In the genomic region with DNA sequence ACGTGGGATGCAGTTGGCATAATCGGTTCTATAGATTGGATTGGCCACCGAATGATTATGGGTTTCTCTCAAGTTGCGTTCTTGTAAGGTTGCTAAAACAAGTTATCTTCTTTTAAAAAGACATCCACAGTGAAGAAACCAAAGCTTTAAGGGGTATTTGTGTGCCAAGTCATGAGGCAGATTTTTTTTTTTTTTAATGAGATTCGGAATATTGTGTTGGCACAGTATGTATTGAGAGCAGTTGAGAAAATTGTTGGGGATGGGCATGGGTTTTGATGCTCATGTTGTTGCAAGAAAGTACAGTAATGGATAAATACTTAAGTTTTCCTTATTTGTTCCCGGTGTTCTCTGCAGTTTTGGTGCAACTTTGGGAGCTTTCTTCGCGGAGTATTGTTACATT, we compare ENCODE assay signal across 7 mouse cellular contexts. TPM values are rescaled to one million over a fixed set of nuclear protein-coding genes. Genes with fewer than 3 reads are reported as not detected.
DNase-seq lines count a peak whose midpoint lies in the region; ATAC-seq and TF ChIP-seq lines count a peak whose summit lies in the region.

No protein-coding gene starts in this region.

- no peak for ATAC-seq in lung, postnatal 0 days
- ATAC-seq in limb, embryonic 13.5 days (ENCODE audit: low FRiP score, low read depth) = no peak
- no peak for ATAC-seq in stomach, embryonic 15.5 days (ENCODE audit: insufficient read depth, low FRiP score, low read depth)

- DNase-seq in lung, postnatal 0 days (ENCODE audit: low spot score) = no peak
- no peak for DNase-seq in lung, postnatal 14 days
- no peak for DNase-seq in forebrain, embryonic 10.5 days (ENCODE audit: extremely low spot score, low spot score)
- DNase-seq in layer of hippocampus, adult 18-20 months (ENCODE audit: low spot score in 2 of 2) = no peak
- DNase-seq in left cerebral cortex, adult 9 months (ENCODE audit: low spot score in 2 of 2) = no peak

- peaks cover 10% of the 10 kb centered on the region; the same call in 1 of the 2 replicates for H3K4me1 ChIP-seq in lung, postnatal 0 days (ENCODE audit: insufficient read depth, low read depth, low read length)
- H3K4me1 ChIP-seq in forebrain, embryonic 10.5 days = peaks cover 26% of the 10 kb centered on the region
- peaks cover 23% of the 10 kb centered on the region for H3K4me1 ChIP-seq in limb, embryonic 13.5 days
- H3K4me1 ChIP-seq in stomach, embryonic 15.5 days = peaks cover 16% of the 10 kb centered on the region

- H3K9ac ChIP-seq in lung, postnatal 0 days (replicated peaks; ENCODE audit: low read depth) = peak overlapping the region; percentile 96
- peak overlapping the region; percentile 96 for H3K9ac ChIP-seq in limb, embryonic 13.5 days
- H3K9ac ChIP-seq in stomach, embryonic 15.5 days = peak overlapping the region; percentile 83

- no peak for TF ChIP-seq CTCF in lung, postnatal 0 days (IDR thresholded peaks at IDR 0.05)

- H3K27me3 ChIP-seq in lung, postnatal 0 days (replicated peaks; ENCODE audit: insufficient read depth, low read length) = no peaks in the 10 kb centered on the region
- H3K27me3 ChIP-seq in forebrain, embryonic 10.5 days (ENCODE audit: poor library complexity, severe bottlenecking) = no peaks in the 10 kb centered on the region
- H3K27me3 ChIP-seq in limb, embryonic 13.5 days = no peaks in the 10 kb centered on the region
- H3K27me3 ChIP-seq in stomach, embryonic 15.5 days (replicated peaks) = no peaks in the 10 kb centered on the region

- no peak for TF ChIP-seq EP300 in lung, postnatal 0 days (IDR thresholded peaks at IDR 0.05)

- no peaks in the 10 kb centered on the region for H3K36me3 ChIP-seq in lung, postnatal 0 days (ENCODE audit: insufficient read depth, low read length)
- peaks cover 7% of the 10 kb centered on the region for H3K36me3 ChIP-seq in forebrain, embryonic 10.5 days (replicated peaks)
- 0 out of 2 replicates have a peak, but pooled peaks cover 3% of the 10 kb centered on the region for H3K36me3 ChIP-seq in limb, embryonic 13.5 days
- no peaks in the 10 kb centered on the region for H3K36me3 ChIP-seq in stomach, embryonic 15.5 days

- H3K27ac ChIP-seq in lung, postnatal 0 days (ENCODE audit: low read length) = 0 out of 2 replicates have a peak overlapping the region, but pooled peaks have one; percentile 88
- H3K27ac ChIP-seq in forebrain, embryonic 10.5 days = peak overlapping the region; percentile 87; the same call in 1 of the 2 replicates
- no peak overlapping the region for H3K27ac ChIP-seq in limb, embryonic 13.5 days
- no peak overlapping the region for H3K27ac ChIP-seq in stomach, embryonic 15.5 days

- H3K4me2 ChIP-seq in lung, postnatal 0 days (replicated peaks; ENCODE audit: low read depth, low read length) = peak overlapping the region; percentile 73
- H3K4me2 ChIP-seq in limb, embryonic 13.5 days (replicated peaks) = peak overlapping the region; percentile 74
- H3K4me2 ChIP-seq in stomach, embryonic 15.5 days = peak overlapping the region; percentile 64

- 20% methylated on average over 8 of the region's 8 CpGs for WGBS in lung, postnatal 0 days
- 40% methylated on average over 8 of the region's 8 CpGs for WGBS in forebrain, embryonic 10.5 days
- 28% methylated on average over 8 of the region's 8 CpGs for WGBS in limb, embryonic 13.5 days
- 18% methylated on average over 8 of the region's 8 CpGs for WGBS in stomach, embryonic 15.5 days

- no peaks in the 10 kb centered on the region for H3K9me3 ChIP-seq in lung, postnatal 0 days (ENCODE audit: low read length)
- no peaks in the 10 kb centered on the region for H3K9me3 ChIP-seq in forebrain, embryonic 10.5 days
- no peaks in the 10 kb centered on the region for H3K9me3 ChIP-seq in limb, embryonic 13.5 days
- no peaks in the 10 kb centered on the region for H3K9me3 ChIP-seq in stomach, embryonic 15.5 days

- peak overlapping the region; percentile 88 for H3K4me3 ChIP-seq in lung, postnatal 0 days (ENCODE audit: low read depth, low read length)
- H3K4me3 ChIP-seq in forebrain, embryonic 10.5 days = peak overlapping the region; percentile 91
- peak overlapping the region; percentile 79 for H3K4me3 ChIP-seq in limb, embryonic 13.5 days
- peak overlapping the region; percentile 86 for H3K4me3 ChIP-seq in stomach, embryonic 15.5 days (replicated peaks)

RNA-seq across cellular contexts. Expression of gene Fam193a, which starts 1.1 kb away (rescaled TPM):
- polyA plus RNA-seq in lung, postnatal 0 days (2015; fragmentation: Nextera tagmentation; extraction: Ambion mirVana) = 7.0 and 7.9 TPM in 2 replicates
- 12.2 and 13.8 TPM in 2 replicates for polyA plus RNA-seq in forebrain, embryonic 10.5 days (2016; fragmentation: Nextera tagmentation; extraction: Ambion mirVana)
- 16.0 and 18.3 TPM in 2 replicates for polyA plus RNA-seq in limb, embryonic 13.5 days (2015; fragmentation: Nextera tagmentation; extraction: Ambion mirVana)
- polyA plus RNA-seq in stomach, embryonic 15.5 days (2015; fragmentation: Nextera tagmentation; extraction: Ambion mirVana) = 10.3 and 11.8 TPM in 2 replicates
- 10 to 100 TPM; 38.7 to 42.7 TPM for total RNA-seq in layer of hippocampus, adult 18-20 months (2021)

RNA-seq across cellular contexts. Expression of gene Rnf4, which starts 34.8 kb away (rescaled TPM):
- polyA plus RNA-seq in lung, postnatal 0 days (2015; fragmentation: Nextera tagmentation; extraction: Ambion mirVana) = 68.5 and 71.5 TPM in 2 replicates
- 206 and 209 TPM in 2 replicates for polyA plus RNA-seq in forebrain, embryonic 10.5 days (2016; fragmentation: Nextera tagmentation; extraction: Ambion mirVana)
- 172 and 174 TPM in 2 replicates for polyA plus RNA-seq in limb, embryonic 13.5 days (2015; fragmentation: Nextera tagmentation; extraction: Ambion mirVana)
- 138 and 151 TPM in 2 replicates for polyA plus RNA-seq in stomach, embryonic 15.5 days (2015; fragmentation: Nextera tagmentation; extraction: Ambion mirVana)
- total RNA-seq in layer of hippocampus, adult 18-20 months (2021) = 10 to 100 TPM; 76.8 to 82.1 TPM

Comparison
In these comparisons a context has a peak if more than half of its experiments do, and no peak if none do; other contexts are left out.
1. H3K27ac ChIP-seq: peak in lung, postnatal 0 days (single experiment) and forebrain, embryonic 10.5 days (single experiment); none in limb, embryonic 13.5 days (single experiment) and stomach, embryonic 15.5 days (single experiment).
2. Peak in every context shown above with its lines, with median percentiles within 50 percentile points of each other: H3K4me2 ChIP-seq, H3K4me3 ChIP-seq and H3K9ac ChIP-seq.